Mouse (Mus musculus) spleen, postnatal 0 days (tissue): ENCODE results near the gene Fxyd2. TPM values are rescaled to one million over a fixed set of nuclear protein-coding genes. Genes with fewer than 3 reads are reported as not detected.

Source experiments
- polyA plus RNA-seq: library from polyadenylated mRNA; unstranded; fragments of >200 nt; fragmentation: Nextera tagmentation; extraction: Ambion mirVana; gene quantifications from 2 replicates; pipeline ENCODE4 v1.2.1, GENCODE M21; 2015

The Fxyd2 gene
- 0.67 and 0.82 TPM in 2 replicates for polyA plus RNA-seq

DNA sequence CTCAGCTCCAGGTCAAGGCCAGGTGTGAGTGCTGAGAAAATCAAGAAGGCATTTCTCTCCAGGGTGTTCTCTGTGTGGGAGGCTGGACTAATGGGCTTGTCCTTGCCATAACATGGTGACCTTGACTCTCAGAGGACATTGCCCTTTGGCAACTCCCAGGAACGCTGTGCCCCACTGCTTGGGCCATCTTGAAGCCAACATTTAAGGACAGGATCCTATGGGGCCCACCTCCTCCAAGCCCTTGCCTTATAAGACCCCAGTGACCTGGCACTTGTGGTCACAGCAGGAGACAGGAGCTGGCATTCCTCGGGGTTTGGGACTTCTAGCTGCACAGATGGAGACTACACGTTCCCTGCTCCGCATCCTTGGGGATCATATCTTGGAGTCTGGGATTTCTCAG, at the start of gene Fxyd2:
Gene Fxyd2, plus strand, starts transcription at position 236 of the 400 bp plus-strand sequence.

DNA sequence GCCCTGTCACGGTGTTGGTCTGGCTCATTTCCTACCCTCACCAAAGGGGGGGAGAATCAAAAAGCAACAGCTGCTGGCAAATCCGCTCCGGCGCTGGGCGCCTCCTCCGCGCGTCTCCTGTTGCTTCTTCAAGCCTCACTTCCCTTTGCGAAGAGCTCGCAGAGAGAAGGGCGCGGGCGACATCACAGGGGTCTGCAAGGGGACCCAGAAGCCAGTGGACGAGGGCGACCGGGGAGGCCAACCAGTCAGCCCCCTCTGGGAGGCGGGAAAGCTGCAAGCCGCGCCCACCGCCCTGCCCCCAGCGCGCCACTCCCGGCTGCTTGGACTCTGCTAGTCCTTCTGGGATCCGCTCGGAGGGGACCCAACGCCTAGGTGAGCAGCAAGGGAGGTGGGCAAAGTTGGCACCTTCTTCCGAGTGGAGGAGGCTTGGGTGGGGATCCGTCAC, 29.3 kb upstream of the Fxyd2 start, which contains the start of gene Fxyd6:
Gene Fxyd6, plus strand, starts transcription at position 69 of the 445 bp plus-strand sequence.

GRCm38 (mm10) chr9:45426456-45426855, 27.0 kb downstream of the Fxyd2 start, which contains the start of gene Dscaml1:
TSS of gene Dscaml1 (plus strand) at chr9:45426628.

Other genes with a start within 250 kb of the Fxyd2 start
- gene BC049352, start 217.7 kb upstream of the Fxyd2 start, polyA plus RNA-seq, result 0.28 and 0.34 TPM in 2 replicates
- gene Tmprss4, start 195.6 kb upstream of the Fxyd2 start, polyA plus RNA-seq, result 0.12 TPM in 1 of 2 replicates, not detected in the other
- gene Il10ra, start 130.5 kb upstream of the Fxyd2 start, polyA plus RNA-seq, result 3.3 and 5.8 TPM in 2 replicates
- not detected in 2 replicates for gene Tmprss13, start 80.6 kb upstream of the Fxyd2 start, polyA plus RNA-seq
- 15.5 and 17.0 TPM in 2 replicates for gene Fxyd6, start 29.5 kb upstream of the Fxyd2 start, polyA plus RNA-seq
- gene Dscaml1, start 27.0 kb downstream of the Fxyd2 start, polyA plus RNA-seq, result not detected in 2 replicates